Mouse (Mus musculus) B cell, adult 67 days (primary cell): ENCODE measurements around the gene Klhl13. TPM values are rescaled to one million over a fixed set of nuclear protein-coding genes. Genes with fewer than 3 reads are reported as not detected.

Experiments
- total RNA-seq, 2 experiments: library from RNA; stranded (reverse); gene quantifications; 4 replicates each; pipeline ENCODE4 v1.2.4; 2023

Klhl13 gene
- under 1 TPM in 1 of 2 experiments, not detected in 1; 0.18 TPM for total RNA-seq

DNA sequence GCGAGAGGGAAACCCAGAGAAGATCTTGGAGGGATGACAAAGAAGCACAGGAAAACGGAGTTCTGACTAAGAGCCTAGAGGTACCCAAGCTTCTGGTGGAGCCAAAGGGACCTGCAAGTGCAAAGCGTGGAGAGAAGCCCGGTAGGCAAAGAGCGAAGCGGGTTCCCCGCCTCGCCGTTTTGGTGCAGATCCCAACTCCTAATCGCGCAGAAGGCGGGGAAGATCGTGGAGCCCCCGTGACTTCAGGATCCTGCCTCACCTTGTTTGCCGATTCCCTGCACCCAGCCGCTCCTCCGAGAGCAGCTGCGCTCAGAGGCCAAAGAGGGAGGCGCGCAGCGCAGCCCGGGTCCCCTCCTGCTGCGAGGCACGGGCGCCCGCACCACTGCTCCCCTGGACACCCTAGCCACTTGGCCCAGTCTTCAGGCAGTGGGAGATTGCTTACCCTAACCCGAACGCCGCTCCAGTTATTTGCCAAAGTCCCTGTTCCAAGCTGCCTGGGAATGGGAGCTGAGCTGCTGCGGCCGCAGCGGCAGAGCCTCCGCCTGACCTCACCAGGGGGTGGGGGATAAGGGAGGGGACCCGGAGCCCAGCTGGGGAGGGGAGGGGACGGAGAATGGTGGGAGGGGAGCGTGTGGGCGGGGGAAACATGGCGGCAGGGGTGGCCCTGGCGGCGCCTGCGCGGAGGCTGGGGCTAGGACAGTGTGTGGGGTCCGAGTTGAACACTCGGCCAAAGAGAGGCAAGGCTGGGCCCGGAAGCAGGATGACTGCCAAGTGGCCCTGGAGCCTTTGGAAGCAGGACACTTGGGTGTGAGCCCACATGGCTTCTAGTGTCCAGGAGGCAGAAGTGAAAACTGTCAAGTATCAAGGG lies at the start of gene Klhl13:
Gene Klhl13 (minus strand): TSS at position 569 of the 868 bp plus-strand sequence.

